1 mouse cellular context compared by ENCODE assay signal in the genomic region with DNA sequence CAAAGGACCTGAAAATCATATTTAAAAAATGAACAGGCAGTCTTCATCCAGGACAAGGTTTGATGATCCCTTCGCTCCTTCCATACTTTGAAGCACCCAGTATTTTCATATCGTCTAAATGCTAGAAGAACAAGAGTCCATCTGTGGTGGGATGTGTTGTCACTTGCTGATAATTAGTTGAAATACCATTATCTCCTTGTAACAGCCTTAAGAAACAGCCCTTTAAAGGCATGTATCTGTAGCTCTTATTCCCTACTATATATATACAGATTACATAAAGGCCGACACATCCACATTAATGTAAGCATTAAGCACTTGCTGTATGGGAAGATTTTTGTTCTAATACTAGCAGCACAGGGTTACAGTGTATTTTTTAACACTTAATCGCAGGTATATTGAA.
TF ChIP-seq lines count a peak whose summit lies in the region.

No protein-coding gene starts in this region.

TF ChIP-seq in MEL, 35 proteins besides CTCF, POLR2A, EP300 and RAD21:
- TF ChIP-seq TCF12 (IDR thresholded peaks at IDR 0.05; ENCODE audit: low read depth, low read length) (peak; percentile 76), GATA1 (IDR thresholded peaks at IDR 0.05; ENCODE audit: low read depth, low read length) (peak; percentile 71), SIN3A (IDR thresholded peaks at IDR 0.05; ENCODE audit: low read length) (peak; percentile 50), TAL1 (IDR thresholded peaks at IDR 0.05; ENCODE audit: low read length) (peak; percentile 69), ETS1 (IDR thresholded peaks at IDR 0.05; ENCODE audit: low read depth, low read length) (0 out of 2 replicates have a peak, but pooled peaks have one; percentile 11)
